Comparison of ENCODE assay signal across 8 mouse cellular contexts in genomic region chr14:79180078-79180730, GRCm38 (mm10).
DNase-seq lines count a peak whose midpoint lies in the region; ATAC-seq lines count a peak whose summit lies in the region.

No protein-coding gene starts in this region.

- peak overlapping the region; percentile 52; the same call in 1 of the 2 replicates for H3K27ac ChIP-seq in neural tube, embryonic 13.5 days (replicated peaks)
- H3K27ac ChIP-seq in hindbrain, embryonic 16.5 days (ENCODE audit: low read depth, low read length) = no peak overlapping the region

- ATAC-seq in neural tube, embryonic 13.5 days (ENCODE audit: low read depth) = 0 out of 2 replicates have a peak, but pooled peaks have one; percentile 41
- ATAC-seq in hindbrain, embryonic 16.5 days = no peak

- intact Hi-C loops in heart, postnatal 25 days (cut with DNase I) = loop anchor here (1.0 to 5.0 kb wide), 4 partner anchors 23 to 142 kb away; no protein-coding TSS in a partner anchor

- 41% methylated on average over 12 of the region's 12 CpGs for WGBS in neural tube, embryonic 13.5 days
- WGBS in hindbrain, embryonic 16.5 days = 53% methylated on average over 12 of the region's 12 CpGs

- peak; percentile 38 for DNase-seq in kidney, adult 9 months
- DNase-seq in kidney, adult 11 months = no peak
- DNase-seq in brain, adult 2 months (ENCODE audit: low read depth, low spot score) = peak; percentile 40
- peak; percentile 34 for DNase-seq in heart, postnatal 25 days (ENCODE audit: low spot score)
- DNase-seq in cerebellum, postnatal 10 days = no peak
- DNase-seq in left cerebral cortex, adult 11 months (ENCODE audit: low spot score) = no peak

- no peaks in the 10 kb centered on the region for H3K9me3 ChIP-seq in neural tube, embryonic 13.5 days
- no peaks in the 10 kb centered on the region for H3K9me3 ChIP-seq in hindbrain, embryonic 16.5 days (ENCODE audit: control insufficient read depth, low read length)

- no peaks in the 10 kb centered on the region for H3K27me3 ChIP-seq in neural tube, embryonic 13.5 days
- no peaks in the 10 kb centered on the region for H3K27me3 ChIP-seq in hindbrain, embryonic 16.5 days (replicated peaks; ENCODE audit: control insufficient read depth, insufficient read depth, low read length)

- H3K4me3 ChIP-seq in neural tube, embryonic 13.5 days = no peak overlapping the region
- H3K4me3 ChIP-seq in hindbrain, embryonic 16.5 days (ENCODE audit: low read length) = no peak overlapping the region

- H3K4me1 ChIP-seq in neural tube, embryonic 13.5 days (replicated peaks) = peaks cover 17% of the 10 kb centered on the region
- H3K4me1 ChIP-seq in hindbrain, embryonic 16.5 days (ENCODE audit: control insufficient read depth, insufficient read depth, low read depth, low read length) = no peaks in the 10 kb centered on the region; the same call in none of the 2 replicates

- no peak overlapping the region for H3K9ac ChIP-seq in neural tube, embryonic 13.5 days
- no peak overlapping the region for H3K9ac ChIP-seq in hindbrain, embryonic 16.5 days (ENCODE audit: low read depth, low read length)

- H3K36me3 ChIP-seq in neural tube, embryonic 13.5 days = peaks cover 14% of the 10 kb centered on the region; the same call in 1 of the 2 replicates
- H3K36me3 ChIP-seq in hindbrain, embryonic 16.5 days (ENCODE audit: control insufficient read depth, insufficient read depth, low read length) = no peaks in the 10 kb centered on the region

- no peak overlapping the region for H3K4me2 ChIP-seq in neural tube, embryonic 13.5 days
- H3K4me2 ChIP-seq in hindbrain, embryonic 16.5 days (ENCODE audit: low read length) = no peak overlapping the region

Comparison
In these comparisons a context has a peak if more than half of its experiments do, and no peak if none do; other contexts are left out.
1. DNase-seq: peak in kidney, adult 9 months (single experiment), brain, adult 2 months (single experiment) and heart, postnatal 25 days (single experiment); none in kidney, adult 11 months (single experiment), cerebellum, postnatal 10 days (0 of 2) and left cerebral cortex, adult 11 months (single experiment).